Mouse (Mus musculus) CH12.LX (cell line): ENCODE results near the gene Fgf11. TPM values are rescaled to one million over a fixed set of nuclear protein-coding genes. Genes with fewer than 3 reads are reported as not detected.

Experiments
- DNase-seq: peaks from one replicate; pipeline ENCODE4 v3.0.0-alpha.2; 2013; ENCODE audit errors: extremely low read depth
- H3K27ac ChIP-seq: 2 replicates; pipeline ENCODE4 v1.5.1; 2012; ENCODE audit warnings: low read depth, mild to moderate bottlenecking, control low read depth, moderate library complexity; ENCODE audit not compliant: insufficient read depth
- H3K27me3 ChIP-seq: replicated peaks from 2 replicates; pipeline ENCODE3; 2012; ENCODE audit warnings: inconsistent platforms
- H3K36me3 ChIP-seq, 2 experiments: replicated peaks in 1 of 2; 2 replicates each; pipeline versions ENCODE3 to v1.6.1; 2012; ENCODE audit warnings: inconsistent platforms in 1 of 2, low read length in 1 of 2, mild to moderate bottlenecking in 1 of 2, mixed read lengths in 1 of 2, moderate library complexity in 1 of 2; ENCODE audit not compliant: control insufficient read depth in 1 of 2, insufficient read depth in 1 of 2
- H3K4me1 ChIP-seq, 2 experiments: 2 replicates each; pipeline ENCODE4 v1.6.1; 2012; ENCODE audit warnings: inconsistent platforms in 1 of 2, moderate library complexity in 1 of 2; ENCODE audit not compliant: insufficient read depth in 2 of 2, control insufficient read depth in 1 of 2
- H3K4me2 ChIP-seq: 2 replicates; pipeline ENCODE4 v1.6.1; 2012; ENCODE audit warnings: low read depth, mild to moderate bottlenecking, control low read depth; ENCODE audit not compliant: poor library complexity, insufficient read depth, severe bottlenecking
- H3K4me3 ChIP-seq, 3 experiments: fragments of 150-350 bp in 1 of 3; sonication (generic) in 1 of 3; replicated peaks in 1 of 3; 2 replicates each; pipeline versions ENCODE3 to v1.5.1; 2011 to 2012; ENCODE audit warnings: low read depth in 2 of 3, low read length in 2 of 3, mild to moderate bottlenecking in 2 of 3, moderate library complexity in 2 of 3, control low read depth in 1 of 3, improper control_type of control experiment in 1 of 3, inconsistent platforms in 1 of 3, mixed read lengths in 1 of 3; ENCODE audit not compliant: poor library complexity in 1 of 3
- H3K79me2 ChIP-seq: replicated peaks from 2 replicates; pipeline ENCODE4 v1.6.1; 2012; ENCODE audit warnings: mild to moderate bottlenecking, moderate library complexity; ENCODE audit not compliant: control insufficient read depth, poor library complexity, insufficient read depth, severe bottlenecking; ENCODE audit errors: extremely low read depth
- H3K9ac ChIP-seq: 2 replicates; pipeline ENCODE4 v1.6.1; 2012; ENCODE audit warnings: low read depth, mild to moderate bottlenecking, control low read depth, moderate library complexity; ENCODE audit not compliant: insufficient read depth
- H3K9me3 ChIP-seq: replicated peaks from 2 replicates; pipeline ENCODE3; 2012; ENCODE audit warnings: low read length, inconsistent platforms, mixed read lengths
- BHLHE40 ChIP-seq: IDR thresholded peaks from 2 replicates; pipeline ENCODE4 v1.6.1; 2011; ENCODE audit warnings: mild to moderate bottlenecking, low read depth, low read length, improper control_type of control experiment
- CHD1 ChIP-seq: IDR thresholded peaks from 2 replicates; pipeline ENCODE4 v1.6.1; 2012; ENCODE audit warnings: low read depth, low read length, improper control_type of control experiment, inconsistent platforms
- CHD2 ChIP-seq: IDR thresholded peaks from 2 replicates; pipeline ENCODE4 v1.6.1; 2011; ENCODE audit warnings: low read length, improper control_type of control experiment
- CTCF ChIP-seq, 2 experiments: IDR thresholded peaks in 1 of 2; conservative IDR thresholded peaks in 1 of 2; 2 replicates each; pipeline ENCODE4 v1.5.1; 2011 to 2012; ENCODE audit warnings: low read depth in 2 of 2, low read length in 2 of 2, improper control_type of control experiment in 1 of 2, inconsistent platforms in 1 of 2, mild to moderate bottlenecking in 1 of 2, moderate library complexity in 1 of 2
- E2F4 ChIP-seq: IDR thresholded peaks from 2 replicates; pipeline ENCODE4 v1.6.1; 2011; ENCODE audit warnings: low read depth, low read length, improper control_type of control experiment; ENCODE audit not compliant: insufficient replicate concordance
- ELF1 ChIP-seq: IDR thresholded peaks from 2 replicates; pipeline ENCODE4 v1.6.1; 2014; ENCODE audit warnings: low read depth, mild to moderate bottlenecking, inconsistent platforms, low read length, improper control_type of control experiment
- EP300 ChIP-seq: IDR thresholded peaks from 2 replicates; pipeline ENCODE4 v1.6.1; 2011; ENCODE audit warnings: low read length, improper control_type of control experiment
- ETS1 ChIP-seq: conservative IDR thresholded peaks from 2 replicates; pipeline ENCODE4 v1.6.1; 2012; ENCODE audit warnings: low read depth, mild to moderate bottlenecking, inconsistent platforms, low read length, improper control_type of control experiment, moderate library complexity
- GABPA ChIP-seq: IDR thresholded peaks from 2 replicates; pipeline ENCODE4 v1.6.1; 2012; ENCODE audit warnings: low read depth, low read length, improper control_type of control experiment, inconsistent platforms; ENCODE audit not compliant: insufficient replicate concordance
- HCFC1 ChIP-seq: IDR thresholded peaks from 2 replicates; pipeline ENCODE4 v1.6.1; 2012; ENCODE audit warnings: low read depth, mild to moderate bottlenecking, inconsistent platforms, low read length, improper control_type of control experiment
- IRF4 ChIP-seq: IDR thresholded peaks from 2 replicates; pipeline ENCODE4 v1.6.1; 2014; ENCODE audit warnings: low read depth, mild to moderate bottlenecking, inconsistent platforms, low read length, improper control_type of control experiment
- JUN ChIP-seq: IDR thresholded peaks from 2 replicates; pipeline ENCODE4 v1.6.1; 2011; ENCODE audit warnings: low read depth, mild to moderate bottlenecking, low read length, improper control_type of control experiment, moderate library complexity; ENCODE audit not compliant: insufficient read depth
- JUND ChIP-seq: conservative IDR thresholded peaks from 2 replicates; pipeline ENCODE4 v1.6.1; 2011; ENCODE audit warnings: low read depth, low read length, improper control_type of control experiment
- KAT2A ChIP-seq: IDR thresholded peaks from 2 replicates; pipeline ENCODE4 v1.6.1; 2012; ENCODE audit warnings: low read length, improper control_type of control experiment, inconsistent platforms; ENCODE audit not compliant: insufficient replicate concordance
- MAFK ChIP-seq: IDR thresholded peaks from 2 replicates; pipeline ENCODE4 v1.6.1; 2011; ENCODE audit warnings: low read length, improper control_type of control experiment; ENCODE audit not compliant: insufficient replicate concordance
- MAX ChIP-seq: IDR thresholded peaks from 2 replicates; pipeline ENCODE4 v1.6.1; 2011; ENCODE audit warnings: low read length, improper control_type of control experiment
- MAZ ChIP-seq: IDR thresholded peaks from 2 replicates; pipeline ENCODE4 v1.6.1; 2012; ENCODE audit warnings: low read depth, mild to moderate bottlenecking, inconsistent platforms, low read length, improper control_type of control experiment, moderate library complexity
- MEF2A ChIP-seq: IDR thresholded peaks from 2 replicates; pipeline ENCODE4 v1.6.1; 2014; ENCODE audit warnings: low read depth, mild to moderate bottlenecking, inconsistent platforms, low read length, improper control_type of control experiment, borderline replicate concordance
- MXI1 ChIP-seq: IDR thresholded peaks from 2 replicates; pipeline ENCODE4 v1.6.1; 2011; ENCODE audit warnings: mild to moderate bottlenecking, low read depth, low read length, improper control_type of control experiment
- MYC ChIP-seq: IDR thresholded peaks from 2 replicates; pipeline ENCODE4 v1.6.1; 2011; ENCODE audit warnings: low read depth, mild to moderate bottlenecking, improper control_type of control experiment, low read length
- NELFE ChIP-seq: IDR thresholded peaks from 2 replicates; pipeline ENCODE4 v1.6.1; 2011; ENCODE audit warnings: low read depth, low read length, improper control_type of control experiment
- NRF1 ChIP-seq: IDR thresholded peaks from 2 replicates; pipeline ENCODE4 v1.6.1; 2014; ENCODE audit warnings: low read depth, mild to moderate bottlenecking, inconsistent platforms, low read length, improper control_type of control experiment, moderate library complexity
- PAX5 ChIP-seq: IDR thresholded peaks from 2 replicates; pipeline ENCODE4 v1.6.1; 2012; ENCODE audit warnings: low read length, inconsistent platforms, mixed read lengths
- POLR2A ChIP-seq: IDR thresholded peaks from 2 replicates; pipeline ENCODE4 v1.6.1; 2011; ENCODE audit warnings: low read depth, mild to moderate bottlenecking, improper control_type of control experiment, low read length
- POLR2AphosphoS2 ChIP-seq: IDR thresholded peaks from 2 replicates; pipeline ENCODE4 v1.6.1; 2011; ENCODE audit warnings: low read depth, low read length, improper control_type of control experiment
- RAD21 ChIP-seq: IDR thresholded peaks from 2 replicates; pipeline ENCODE4 v1.6.1; 2011; ENCODE audit warnings: low read depth, mild to moderate bottlenecking, low read length, improper control_type of control experiment, moderate library complexity
- RCOR1 ChIP-seq: conservative IDR thresholded peaks from 2 replicates; pipeline ENCODE4 v1.6.1; 2012; ENCODE audit warnings: low read depth, mild to moderate bottlenecking, inconsistent platforms, low read length, improper control_type of control experiment
- SIN3A ChIP-seq: IDR thresholded peaks from 2 replicates; pipeline ENCODE4 v1.6.1; 2012; ENCODE audit warnings: low read length, improper control_type of control experiment, inconsistent platforms
- SMC3 ChIP-seq: IDR thresholded peaks from 2 replicates; pipeline ENCODE4 v1.6.1; 2011; ENCODE audit warnings: low read depth, low read length, improper control_type of control experiment
- TBP ChIP-seq: conservative IDR thresholded peaks from 2 replicates; pipeline ENCODE4 v1.6.1; 2011; ENCODE audit warnings: low read depth, low read length, improper control_type of control experiment
- TCF12 ChIP-seq: IDR thresholded peaks from 2 replicates; pipeline ENCODE4 v1.6.1; 2014; ENCODE audit warnings: low read depth, mild to moderate bottlenecking, inconsistent platforms, low read length, improper control_type of control experiment
- UBTF ChIP-seq: IDR thresholded peaks from 2 replicates; pipeline ENCODE4 v1.6.1; 2012; ENCODE audit warnings: low read depth, mild to moderate bottlenecking, inconsistent platforms, low read length, improper control_type of control experiment, moderate library complexity
- USF1 ChIP-seq: IDR thresholded peaks from 2 replicates; pipeline ENCODE4 v1.6.1; 2014; ENCODE audit warnings: low read depth, mild to moderate bottlenecking, inconsistent platforms, low read length, improper control_type of control experiment
- USF2 ChIP-seq: conservative IDR thresholded peaks from 2 replicates; pipeline ENCODE4 v1.6.1; 2011; ENCODE audit warnings: low read depth, low read length, improper control_type of control experiment
- ZC3H11A ChIP-seq: IDR thresholded peaks from 2 replicates; pipeline ENCODE4 v1.6.1; 2012; ENCODE audit warnings: low read depth, mild to moderate bottlenecking, inconsistent platforms, low read length, improper control_type of control experiment
- ZKSCAN1 ChIP-seq: IDR thresholded peaks from 2 replicates; pipeline ENCODE4 v1.6.1; 2012; ENCODE audit warnings: low read depth, inconsistent platforms, low read length, improper control_type of control experiment, borderline replicate concordance
- ZMIZ1 ChIP-seq: IDR thresholded peaks from 2 replicates; pipeline ENCODE4 v1.6.1; 2012; ENCODE audit warnings: low read depth, mild to moderate bottlenecking, inconsistent platforms, low read length, improper control_type of control experiment
- ZNF384 ChIP-seq: IDR thresholded peaks from 2 replicates; pipeline ENCODE4 v1.6.1; 2012; ENCODE audit warnings: low read depth, low read length, improper control_type of control experiment, inconsistent platforms
- dilution Hi-C: fragments of 300-500 bp; cut with MboI; formaldehyde crosslinking; loops from 2 replicates; pipeline ENCODE4 v1.14.3; 2020; ENCODE audit warnings: low sequenced_read_pairs; ENCODE audit not compliant: extremely low pct_unique_long_range_greater_than_20kb, extremely low pct_ligation_motif_present
- in situ Hi-C: fragments of 300-500 bp; cut with MboI; formaldehyde crosslinking; loops from 3 replicates; pipeline ENCODE4 v1.14.3; 2019; ENCODE audit warnings: low sequenced_read_pairs, low pct_ligation_motif_present, low pct_unique_long_range_greater_than_20kb, mixed read lengths
- polyA plus RNA-seq: library from polyadenylated mRNA; unstranded; fragments of >175 nt; gene quantifications from 2 replicates; pipeline ENCODE4 v1.2.1, GENCODE M21; 2012; ENCODE audit warnings: low read depth; ENCODE audit not compliant: insufficient read length
- total RNA-seq, 2 experiments: library from RNA; depleted of rRNA; stranded (reverse); fragments of 300-350 nt in 1 of 2; fragments of >200 nt in 1 of 2; gene quantifications; 2 replicates each; pipeline ENCODE4 v1.2.3; 2012 to 2014

Gene Fgf11
- total and polyA plus RNA-seq, 3 experiments = 0.93 to 3.9 (median 1.8) TPM

GRCm38 (mm10) chr11:69800138-69800391 is 1.6 kb downstream of the Fgf11 start:
- Histone ChIP-seq H3K4me2 (no peak overlapping the region), H3K27me3 (peaks cover 41% of the 10 kb centered on the region)

GRCm38 (mm10) chr11:69799394-69800137 is 2.1 kb downstream of the Fgf11 start:
- in situ Hi-C loops = loop anchor here (5.0 kb wide), 1 partner anchor 78 kb away; the partner anchor contains the start of gene Tmem95
- dilution Hi-C loops = no loop called here
- Histone ChIP-seq H3K27ac (peak overlapping the region; percentile 52), H3K4me3 (peak overlapping the region; percentile 4 to 64 (median 49)), H3K9me3 (peaks cover 19% of the 10 kb centered on the region), H3K4me1 (peaks cover 12 to 68% of the 10 kb centered on the region in 2 experiments), H3K9ac (peak overlapping the region; percentile 11; the same call in 1 of the 2 replicates), H3K79me2 (no peaks in the 10 kb centered on the region), H3K36me3 (no peaks in the 10 kb centered on the region), H3K4me2 (peak overlapping the region; percentile 14; the same call in 1 of the 2 replicates), H3K27me3 (peaks cover 36% of the 10 kb centered on the region)
- peak; percentile 96 for DNase-seq
- peak; percentile 46; the same call in 1 of the 2 replicates for TF ChIP-seq MYC
- peak; percentile 29; the same call in 1 of the 2 replicates for TF ChIP-seq BHLHE40
- TF ChIP-seq ZKSCAN1 = no peak
- TF ChIP-seq ETS1 = peak; percentile 51
- TF ChIP-seq SMC3 = no peak
- peak; percentile 51 for TF ChIP-seq MXI1
- TF ChIP-seq ZNF384 = no peak
- peak; percentile 47; the same call in 1 of the 2 replicates for TF ChIP-seq TCF12
- TF ChIP-seq EP300 = no peak; the same call in none of the 2 replicates
- TF ChIP-seq MAX = 0 out of 2 replicates have a peak, but pooled peaks have one; percentile 4
- no peak for TF ChIP-seq JUN
- no peak for TF ChIP-seq ZMIZ1
- TF ChIP-seq RAD21 = no peak
- no peak for TF ChIP-seq GABPA
- TF ChIP-seq POLR2A = no peak; the same call in none of the 2 replicates
- TF ChIP-seq PAX5 = no peak
- TF ChIP-seq MAFK = no peak

More at GRCm38 (mm10) chr11:69800138-69800391, 1.6 kb downstream of the Fgf11 start:
- dilution Hi-C loops (no loop called here), in situ Hi-C loops (loop anchor here (5.0 kb wide), 1 partner anchor 77 kb away; the partner anchor contains the start of gene Tmem95)
- peak overlapping the region; percentile 41 to 64 (median 49) for H3K4me3 ChIP-seq
- H3K4me1 ChIP-seq = peaks cover 12 to 65% of the 10 kb centered on the region in 2 experiments
- no peak overlapping the region for H3K9ac ChIP-seq
- H3K9me3 ChIP-seq = peaks cover 19% of the 10 kb centered on the region
- H3K27ac ChIP-seq = peak overlapping the region; percentile 8; the same call in 1 of the 2 replicates
- TF ChIP-seq MAFK = peak; percentile 93
- no peak for TF ChIP-seq MXI1
- TF ChIP-seq SMC3 = no peak
- no peak for TF ChIP-seq HCFC1
- no peak for TF ChIP-seq ZMIZ1
- TF ChIP-seq KAT2A = no peak
- no peak for TF ChIP-seq TBP
- no peak for TF ChIP-seq MYC
- TF ChIP-seq USF1 = no peak
- no peak for TF ChIP-seq RCOR1
- TF ChIP-seq ZKSCAN1 = no peak
- TF ChIP-seq JUND = no peak
- TF ChIP-seq SIN3A = no peak
- no peak for TF ChIP-seq PAX5
- no peak for TF ChIP-seq CHD2
- TF ChIP-seq CTCF (conservative IDR thresholded peaks at IDR 0.05 in 1 of 2, IDR thresholded peaks at IDR 0.05 in 1 of 2; ENCODE audit: low read depth in 2 of 2, low read length in 2 of 2) = no peak
- peak; percentile 51; the same call in 1 of the 2 replicates for TF ChIP-seq TCF12
- no peak for TF ChIP-seq CHD1
- TF ChIP-seq NRF1 = no peak
- no peak for TF ChIP-seq RAD21
- TF ChIP-seq ETS1 = peak; percentile 40
- no peak for TF ChIP-seq IRF4
- TF ChIP-seq MAZ = no peak
- TF ChIP-seq ZNF384 = no peak
- no peak for TF ChIP-seq ELF1
- TF ChIP-seq NELFE = no peak
- TF ChIP-seq USF2 = no peak
- no peak for TF ChIP-seq UBTF
- TF ChIP-seq MEF2A = no peak
- peak; percentile 42; the same call in 1 of the 2 replicates for TF ChIP-seq MAX
- no peak for TF ChIP-seq E2F4
- TF ChIP-seq BHLHE40 = peak; percentile 44; the same call in 1 of the 2 replicates
- TF ChIP-seq GABPA = no peak
- TF ChIP-seq POLR2AphosphoS2 = no peak
- no peak for TF ChIP-seq JUN
- TF ChIP-seq EP300 = no peak
- TF ChIP-seq POLR2A = no peak; the same call in 1 of the 2 replicates
- TF ChIP-seq ZC3H11A = no peak
- TF ChIP-seq, all 38 proteins: peak for 5
- DNase-seq = peak; percentile 78
- Histone ChIP-seq H3K36me3 (no peaks in the 10 kb centered on the region), H3K79me2 (no peaks in the 10 kb centered on the region)
